Mouse (Mus musculus): ENCODE results near the gene Kctd13. TPM values are rescaled to one million over a fixed set of nuclear protein-coding genes. Genes with fewer than 3 reads are reported as not detected.
"Not testable (repeated sequence)": the region's sequence is repeated elsewhere in the genome, so short reads cannot be mapped to it uniquely, and the experiment has no call there.

Gene Kctd13
- polyA plus RNA-seq, 1 experiment from 2014 or later = 17.3 TPM

DNA sequence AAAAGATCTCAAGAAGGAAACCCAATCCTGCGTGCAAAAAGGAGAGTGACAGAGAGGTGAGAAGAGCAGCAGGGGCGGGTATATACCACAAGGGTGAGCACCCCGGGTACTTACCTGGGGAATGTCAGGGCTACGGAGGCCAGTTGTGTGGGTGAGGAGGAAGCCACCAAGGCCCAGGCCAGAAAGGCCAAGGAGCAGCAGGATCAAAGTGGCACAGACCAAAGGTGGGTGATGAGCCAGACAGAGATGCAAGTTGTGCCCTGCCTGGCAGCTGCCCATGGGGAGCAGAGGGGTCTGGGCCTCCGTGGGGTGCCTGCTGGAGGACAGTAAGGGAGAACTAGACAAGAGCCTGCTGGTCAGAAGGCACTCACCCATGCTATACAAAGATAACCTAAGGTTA is 31.8 kb upstream of the Kctd13 start:
- H3K4me1 ChIP-seq (replicated peaks; ENCODE audit: insufficient read depth, low read length) = peaks cover 8% of the 10 kb centered on the region; the same call in 1 of the 2 replicates
- H3K4me3 ChIP-seq (replicated peaks; ENCODE audit: low read depth, low read length) = no peak overlapping the region
- ATAC-seq (replicated peaks; ENCODE audit: low FRiP score, low read depth) (no peak), DNase-seq (ENCODE audit: low spot score) (no peak)
- no peaks in the 10 kb centered on the region for H3K9me3 ChIP-seq (replicated peaks; ENCODE audit: low read length)
- H3K9ac ChIP-seq (ENCODE audit: low read depth, low read length) = 0 out of 2 replicates have a peak overlapping the region, but pooled peaks have one; percentile 27
- no peak for TF ChIP-seq CTCF (IDR thresholded peaks at IDR 0.05; ENCODE audit: low read depth)
- peak overlapping the region; percentile 83; the same call in 1 of the 2 replicates for H3K4me2 ChIP-seq (ENCODE audit: low read length)
- H3K27ac ChIP-seq = no peak overlapping the region
- no peaks in the 10 kb centered on the region for H3K27me3 ChIP-seq (ENCODE audit: insufficient read depth, low read length)
- WGBS = 85% methylated on average over 5 of the region's 5 CpGs
- H3K36me3 ChIP-seq (ENCODE audit: insufficient read depth, low read length) = no peaks in the 10 kb centered on the region

DNA sequence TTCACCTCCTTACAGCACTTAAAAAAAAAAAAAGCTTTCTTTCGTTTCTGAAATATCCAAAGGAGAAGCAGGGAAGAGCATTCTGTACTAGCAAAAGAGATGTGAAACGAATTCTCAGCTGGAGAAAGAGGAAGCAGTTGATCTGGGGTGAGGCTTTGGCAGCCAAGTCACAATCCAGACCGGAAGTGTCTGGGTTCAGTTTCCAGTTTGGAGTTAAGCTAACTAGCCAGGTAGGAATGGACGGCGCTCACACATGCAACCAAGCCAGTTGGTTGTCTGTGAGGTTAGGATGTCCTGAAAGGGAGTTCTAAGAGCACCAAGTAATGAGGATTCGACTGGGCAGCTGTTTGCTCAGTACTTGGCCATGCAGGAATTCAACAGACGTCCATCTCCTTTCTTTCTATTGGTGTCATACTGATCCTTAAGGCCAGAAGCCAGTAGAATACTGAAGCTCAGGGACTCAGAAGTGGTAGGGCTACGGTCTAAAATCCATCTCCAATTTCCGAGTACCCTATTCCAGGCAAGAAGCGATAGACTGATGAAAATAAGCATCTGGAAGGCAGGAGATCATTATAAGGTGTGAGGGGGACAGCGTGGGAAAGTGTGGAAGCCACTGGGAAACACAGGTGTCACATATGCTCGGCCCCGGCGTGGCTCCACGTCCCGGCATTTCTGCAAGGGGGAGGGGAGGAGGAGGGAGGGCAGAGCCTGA is 31.1 kb upstream of the Kctd13 start:
- Histone ChIP-seq H3K9ac (ENCODE audit: low read depth, low read length) (peak overlapping the region; percentile 79), H3K4me1 (replicated peaks; ENCODE audit: insufficient read depth, low read length) (peaks cover 8% of the 10 kb centered on the region; the same call in 1 of the 2 replicates), H3K27me3 (ENCODE audit: insufficient read depth, low read length) (no peaks in the 10 kb centered on the region), H3K36me3 (ENCODE audit: insufficient read depth, low read length) (no peaks in the 10 kb centered on the region), H3K4me3 (replicated peaks; ENCODE audit: low read depth, low read length) (peak overlapping the region; percentile 65), H3K9me3 (replicated peaks; ENCODE audit: low read length) (no peaks in the 10 kb centered on the region), H3K27ac (peak overlapping the region; percentile 71), H3K4me2 (ENCODE audit: low read length) (peak overlapping the region; percentile 83)
- TF ChIP-seq CTCF (IDR thresholded peaks at IDR 0.05; ENCODE audit: low read depth) = no peak
- DNase-seq (ENCODE audit: low spot score) (peak; percentile 36), ATAC-seq (replicated peaks; ENCODE audit: low FRiP score, low read depth) (no peak)
- 17% methylated on average over 16 of the region's 16 CpGs for WGBS

- Histone ChIP-seq H3K4me1 (replicated peaks; ENCODE audit: insufficient read depth, low read length) (peaks cover 8% of the 10 kb centered on the region; the same call in 1 of the 2 replicates), H3K4me3 (replicated peaks; ENCODE audit: low read depth, low read length) (peak overlapping the region; percentile 65), H3K9ac (ENCODE audit: low read depth, low read length) (peak overlapping the region; percentile 79), H3K36me3 (ENCODE audit: insufficient read depth, low read length) (no peaks in the 10 kb centered on the region), H3K27ac (peak overlapping the region; percentile 71), H3K9me3 (replicated peaks; ENCODE audit: low read length) (no peaks in the 10 kb centered on the region), H3K4me2 (ENCODE audit: low read length) (peak overlapping the region; percentile 83), H3K27me3 (ENCODE audit: insufficient read depth, low read length) (no peaks in the 10 kb centered on the region)
- DNase-seq (ENCODE audit: low spot score) (peak; percentile 97), ATAC-seq (replicated peaks; ENCODE audit: low FRiP score, low read depth) (peak; percentile 96)
- TF ChIP-seq CTCF (IDR thresholded peaks at IDR 0.05; ENCODE audit: low read depth) = no peak
- WGBS = 8% methylated on average over 37 of the region's 37 CpGs
These were observed 30.3 kb upstream of the Kctd13 start for GRCm38 (mm10) chr7:126898102-126898990.

GRCm38 (mm10) chr7:126899781-126900180 is 28.9 kb upstream of the Kctd13 start:
- not testable (repeated sequence) for H3K36me3 ChIP-seq (ENCODE audit: insufficient read depth, low read length); H3K4me2 ChIP-seq (ENCODE audit: low read length); DNase-seq (ENCODE audit: low spot score); H3K4me3 ChIP-seq (replicated peaks; ENCODE audit: low read depth, low read length); H3K27me3 ChIP-seq (ENCODE audit: insufficient read depth, low read length); ATAC-seq (replicated peaks; ENCODE audit: low FRiP score, low read depth); H3K4me1 ChIP-seq (replicated peaks; ENCODE audit: insufficient read depth, low read length); H3K9ac ChIP-seq (ENCODE audit: low read depth, low read length); H3K27ac ChIP-seq; H3K9me3 ChIP-seq (replicated peaks; ENCODE audit: low read length)
- WGBS = 90% methylated on average over 7 of the region's 9 CpGs

- H3K9me3 ChIP-seq (replicated peaks; ENCODE audit: low read length) = no peaks in the 10 kb centered on the region
- no peak overlapping the region for H3K4me3 ChIP-seq (replicated peaks; ENCODE audit: low read depth, low read length)
- no peaks in the 10 kb centered on the region for H3K4me1 ChIP-seq (replicated peaks; ENCODE audit: insufficient read depth, low read length)
- H3K4me2 ChIP-seq (ENCODE audit: low read length) = no peak overlapping the region
- no peaks in the 10 kb centered on the region for H3K36me3 ChIP-seq (ENCODE audit: insufficient read depth, low read length)
- no peak for ATAC-seq (replicated peaks; ENCODE audit: low FRiP score, low read depth)
- DNase-seq (ENCODE audit: low spot score) = no peak
- no peak overlapping the region for H3K27ac ChIP-seq
- TF ChIP-seq CTCF (IDR thresholded peaks at IDR 0.05; ENCODE audit: low read depth) = no peak
- WGBS = 76% methylated on average over 3 of the region's 3 CpGs
- H3K9ac ChIP-seq (ENCODE audit: low read depth, low read length) = no peak overlapping the region
- H3K27me3 ChIP-seq (ENCODE audit: insufficient read depth, low read length) = no peaks in the 10 kb centered on the region
These were observed 23.1 kb upstream of the Kctd13 start for GRCm38 (mm10) chr7:126905590-126905989.

- TF ChIP-seq CTCF (IDR thresholded peaks at IDR 0.05; ENCODE audit: low read depth) = no peak
- no peak for DNase-seq (ENCODE audit: low spot score)
- H3K27ac ChIP-seq = no peak overlapping the region
- H3K9ac ChIP-seq (ENCODE audit: low read depth, low read length) = no peak overlapping the region
- no peak overlapping the region for H3K4me2 ChIP-seq (ENCODE audit: low read length)
- ATAC-seq (replicated peaks; ENCODE audit: low FRiP score, low read depth) = no peak
- H3K4me3 ChIP-seq (replicated peaks; ENCODE audit: low read depth, low read length) = no peak overlapping the region
- WGBS = 93% methylated on average over 3 of the region's 3 CpGs
- H3K27me3 ChIP-seq (ENCODE audit: insufficient read depth, low read length) = no peaks in the 10 kb centered on the region
- H3K9me3 ChIP-seq (replicated peaks; ENCODE audit: low read length) = no peaks in the 10 kb centered on the region
- H3K36me3 ChIP-seq (ENCODE audit: insufficient read depth, low read length) = no peaks in the 10 kb centered on the region
- H3K4me1 ChIP-seq (replicated peaks; ENCODE audit: insufficient read depth, low read length) = no peaks in the 10 kb centered on the region
These were observed 13.8 kb upstream of the Kctd13 start for GRCm38 (mm10) chr7:126914844-126915243.

GRCm38 (mm10) chr7:126918356-126918755 is 10.3 kb upstream of the Kctd13 start:
- DNase-seq (ENCODE audit: low spot score); H3K27ac ChIP-seq; H3K4me3 ChIP-seq (replicated peaks; ENCODE audit: low read depth, low read length); ATAC-seq (replicated peaks; ENCODE audit: low FRiP score, low read depth); H3K36me3 ChIP-seq (ENCODE audit: insufficient read depth, low read length); H3K27me3 ChIP-seq (ENCODE audit: insufficient read depth, low read length); H3K9ac ChIP-seq (ENCODE audit: low read depth, low read length); H3K4me2 ChIP-seq (ENCODE audit: low read length); H3K4me1 ChIP-seq (replicated peaks; ENCODE audit: insufficient read depth, low read length); H3K9me3 ChIP-seq (replicated peaks; ENCODE audit: low read length): not testable (repeated sequence)
- WGBS = 26% methylated on average over 4 of the region's 4 CpGs
